ENCODE assay signal across 8 mouse cellular contexts in genomic region chr5:149411509-149412193, GRCm38 (mm10). TPM values are rescaled to one million over a fixed set of nuclear protein-coding genes. Genes with fewer than 3 reads are reported as not detected.
A peak's percentile ranks its signal among the peaks of the same experiment; 100 is the strongest.
DNase-seq lines count a peak whose midpoint lies in the region; ATAC-seq and TF ChIP-seq lines count a peak whose summit lies in the region.

Medag (plus strand) TSS chr5:149411749.

- H3K4me3 ChIP-seq in forebrain, embryonic 16.5 days (replicated peaks; ENCODE audit: low read length), result peak within 1 kb of the TSS; percentile 34
- peak within 1 kb of the TSS; percentile 41 for H3K4me3 ChIP-seq in layer of hippocampus, adult 2 months
- peak within 1 kb of the TSS; percentile 32 for H3K4me3 ChIP-seq in lung, embryonic 14.5 days (ENCODE audit: low read depth, low read length)

- ATAC-seq in forebrain, embryonic 16.5 days, result peak; percentile 72
- ATAC-seq in lung, embryonic 14.5 days (ENCODE audit: insufficient read depth), result peak; percentile 81
- no peak for ATAC-seq in inflammation-experienced regulatory T-cells, adult 6 months

- H3K9me3 ChIP-seq in forebrain, embryonic 16.5 days (ENCODE audit: control insufficient read depth, low read length), result no peaks in the 10 kb centered on the region
- H3K9me3 ChIP-seq in lung, embryonic 14.5 days (ENCODE audit: low read depth, low read length), result no peaks in the 10 kb centered on the region

- intact Hi-C loops in heart, postnatal 14 days (cut with DNase I), result no loop called here

- peak; percentile 87 for DNase-seq in 3134 (ENCODE audit: extremely low read depth, insufficient read length, low spot score)
- peak; percentile 76 to 77 for DNase-seq in cerebellum, adult 18-20 months
- peak; percentile 82 to 86 for DNase-seq in heart, postnatal 14 days
- peak; percentile 34 to 41 for DNase-seq in layer of hippocampus, adult 2 months (ENCODE audit: low spot score in 2 of 2)
- peak; percentile 82 for DNase-seq in lung, embryonic 14.5 days
- DNase-seq in ovary, postnatal 36 days (ENCODE audit: low spot score), result peak; percentile 58

- peak within 1 kb of the TSS; percentile 63 for H3K4me2 ChIP-seq in forebrain, embryonic 16.5 days (ENCODE audit: low read length)
- peak within 1 kb of the TSS; percentile 70 for H3K4me2 ChIP-seq in lung, embryonic 14.5 days

- 3% methylated on average over 38 of the region's 38 CpGs for WGBS in forebrain, embryonic 16.5 days
- WGBS in lung, embryonic 14.5 days, result 5% methylated on average over 38 of the region's 38 CpGs

- H3K27ac ChIP-seq in forebrain, embryonic 16.5 days (ENCODE audit: low read length), result no peak within 1 kb of the TSS
- H3K27ac ChIP-seq in layer of hippocampus, adult 2 months, result peak within 1 kb of the TSS; percentile 70
- H3K27ac ChIP-seq in lung, embryonic 14.5 days (ENCODE audit: low read depth), result no peak within 1 kb of the TSS

- no peak for TF ChIP-seq CTCF in layer of hippocampus, adult 2 months (conservative IDR thresholded peaks at IDR 0.05)
- 0 out of 2 replicates have a peak, but pooled peaks have one; percentile 0 for TF ChIP-seq CTCF in lung, embryonic 14.5 days (IDR thresholded peaks at IDR 0.05; ENCODE audit: low read depth)

- H3K4me1 ChIP-seq in forebrain, embryonic 16.5 days (replicated peaks; ENCODE audit: control insufficient read depth, insufficient read depth, low read length), result peaks cover 22% of the 10 kb centered on the region
- H3K4me1 ChIP-seq in lung, embryonic 14.5 days (ENCODE audit: insufficient read depth), result peaks cover 3% of the 10 kb centered on the region; the same call in 1 of the 2 replicates

- peak within 1 kb of the TSS; percentile 59 for H3K9ac ChIP-seq in forebrain, embryonic 16.5 days (replicated peaks; ENCODE audit: low read depth, low read length)
- peak within 1 kb of the TSS; percentile 48 for H3K9ac ChIP-seq in lung, embryonic 14.5 days

- H3K27me3 ChIP-seq in forebrain, embryonic 16.5 days (replicated peaks; ENCODE audit: control insufficient read depth, insufficient read depth, low read length), result no peaks in the 10 kb centered on the region
- 0 out of 2 replicates have a peak, but pooled peaks cover 6% of the 10 kb centered on the region for H3K27me3 ChIP-seq in lung, embryonic 14.5 days (ENCODE audit: insufficient read depth, low read length)

- H3K36me3 ChIP-seq in forebrain, embryonic 16.5 days (ENCODE audit: control insufficient read depth, insufficient read depth), result no peaks in the 10 kb centered on the region
- no peaks in the 10 kb centered on the region for H3K36me3 ChIP-seq in lung, embryonic 14.5 days (ENCODE audit: insufficient read depth)

RNA-seq across cellular contexts. Expression of gene Medag, which starts in this region (rescaled TPM):
- 1.3 and 1.7 TPM in 2 replicates for polyA plus RNA-seq in forebrain, embryonic 16.5 days (2015; fragmentation: Nextera tagmentation; extraction: Ambion mirVana)
- total RNA-seq in heart, postnatal 14 days (2021), result 10 to 100 TPM; 14.1 to 16.1 TPM
- total RNA-seq in layer of hippocampus, adult 2 months (2021), result 1 to 10 TPM; 3.9 to 4.0 TPM
- 1.2 and 1.6 TPM in 2 replicates for polyA plus RNA-seq in lung, embryonic 14.5 days (2014; fragmentation: Nextera tagmentation; extraction: Ambion mirVana)
- 1 to 10 TPM in 1 of 3 experiments, under 1 TPM in 1, not detected in 1; 0.49 to 1.6 TPM for polyA plus RNA-seq in inflammation-experienced regulatory T-cells, adult 6 months (2017; shearing (Covaris generic))
